Mouse (Mus musculus) small intestine, adult 2 months (tissue): ENCODE measurements around the gene Rpl35. TPM values are rescaled to one million over a fixed set of nuclear protein-coding genes. Genes with fewer than 3 reads are reported as not detected.

ENCODE experiments used
- H3K27ac ChIP-seq: fragments of 200-500 bp; 2 replicates; pipeline ENCODE4 v1.5.1; 2012; ENCODE audit warnings: low read depth, low read length, control low read depth, inconsistent platforms; ENCODE audit not compliant: insufficient read depth
- H3K27me3 ChIP-seq: fragments of 200-500 bp; 2 replicates; pipeline ENCODE4 v1.6.1; 2012; ENCODE audit warnings: mild to moderate bottlenecking, moderate library complexity, low read length, inconsistent platforms; ENCODE audit not compliant: control insufficient read depth, insufficient read depth
- H3K36me3 ChIP-seq: fragments of 200-500 bp; 2 replicates; pipeline ENCODE4 v1.6.1; 2012; ENCODE audit warnings: mild to moderate bottlenecking, low read length, control low read depth, inconsistent platforms; ENCODE audit not compliant: control insufficient read depth, insufficient read depth
- H3K4me1 ChIP-seq: fragments of 200-500 bp; 2 replicates; pipeline ENCODE4 v1.6.1; 2012; ENCODE audit warnings: low read length, inconsistent platforms, mixed read lengths; ENCODE audit not compliant: control insufficient read depth, insufficient read depth, insufficient read length
- H3K4me3 ChIP-seq: fragments of 200-500 bp; 2 replicates; pipeline ENCODE4 v1.5.1; 2012; ENCODE audit warnings: low read depth, mild to moderate bottlenecking, control low read depth, inconsistent platforms, low read length, moderate library complexity
- CTCF ChIP-seq: fragments of 200-500 bp; IDR thresholded peaks from 2 replicates; pipeline ENCODE4 v1.5.1; 2012; ENCODE audit warnings: low read depth, mild to moderate bottlenecking, control low read depth, inconsistent platforms, low read length, moderate library complexity, mixed read lengths; ENCODE audit not compliant: insufficient replicate concordance, insufficient read length; ENCODE audit errors: extremely low read depth
- POLR2A ChIP-seq: fragments of 200-500 bp; IDR thresholded peaks from 2 replicates; pipeline ENCODE4 v1.6.1; 2012; ENCODE audit warnings: low read depth, mild to moderate bottlenecking, control low read depth, inconsistent platforms, low read length, moderate library complexity
- WGBS: fragments of 180-500 bp; shearing (Covaris S2); methylation state at CpG from one replicate; pipeline ENCODE4 v1.1.7; 2018; 5-methylcytosine and 5-hydroxymethylcytosine counted together
- polyA plus RNA-seq: library from polyadenylated mRNA; depleted of rRNA; stranded (reverse); fragments of >200 nt; gene quantifications from 2 replicates; pipeline ENCODE4 v1.2.3, GENCODE M21; 2012; rRNA removed

Gene Rpl35
- polyA plus RNA-seq, 1 experiment = 67.2 TPM

GRCm38 (mm10) chr2:38970057-38970456 is 35.4 kb downstream of the Rpl35 start:
- Histone ChIP-seq H3K36me3 (no peaks in the 10 kb centered on the region), H3K4me1 (peaks cover 3% of the 10 kb centered on the region; the same call in 1 of the 2 replicates), H3K4me3 (no peak overlapping the region), H3K27ac (no peak overlapping the region), H3K27me3 (no peaks in the 10 kb centered on the region)
- TF ChIP-seq POLR2A (no peak), CTCF (no peak)
- WGBS = 27% methylated on average over 5 of the region's 5 CpGs

- no peak overlapping the region for H3K27ac ChIP-seq
- H3K36me3 ChIP-seq = no peaks in the 10 kb centered on the region
- 61% methylated on average over 2 of the region's 2 CpGs for WGBS
- TF ChIP-seq CTCF = no peak
- no peak for TF ChIP-seq POLR2A
- no peaks in the 10 kb centered on the region for H3K27me3 ChIP-seq
- peaks cover 3% of the 10 kb centered on the region; the same call in 1 of the 2 replicates for H3K4me1 ChIP-seq
- H3K4me3 ChIP-seq = no peak overlapping the region
Observed at GRCm38 (mm10) chr2:38969650-38970049, 35.8 kb downstream of the Rpl35 start.

GRCm38 (mm10) chr2:38964198-38964597 is 41.2 kb downstream of the Rpl35 start:
- WGBS = 42% methylated on average over 4 of the region's 4 CpGs
- no peak overlapping the region for H3K4me3 ChIP-seq
- no peaks in the 10 kb centered on the region for H3K4me1 ChIP-seq
- no peaks in the 10 kb centered on the region for H3K27me3 ChIP-seq
- TF ChIP-seq CTCF (no peak), POLR2A (no peak)
- no peak overlapping the region for H3K27ac ChIP-seq
- H3K36me3 ChIP-seq = no peaks in the 10 kb centered on the region

GRCm38 (mm10) chr2:38957671-38958223 is 47.7 kb downstream of the Rpl35 start:
- H3K27ac ChIP-seq = no peak overlapping the region
- H3K36me3 ChIP-seq = no peaks in the 10 kb centered on the region
- no peaks in the 10 kb centered on the region for H3K4me1 ChIP-seq
- WGBS = 84% methylated on average over 5 of the region's 5 CpGs
- no peak overlapping the region for H3K4me3 ChIP-seq
- TF ChIP-seq POLR2A (no peak), CTCF (no peak)
- H3K27me3 ChIP-seq = no peaks in the 10 kb centered on the region

- Histone ChIP-seq H3K36me3 (no peaks in the 10 kb centered on the region), H3K27ac (no peak overlapping the region), H3K4me3 (no peak overlapping the region), H3K27me3 (no peaks in the 10 kb centered on the region), H3K4me1 (no peaks in the 10 kb centered on the region; the same call in 1 of the 2 replicates)
- TF ChIP-seq CTCF (no peak), POLR2A (no peak)
- 73% methylated on average over 2 of the region's 2 CpGs for WGBS
Observed at GRCm38 (mm10) chr2:38956062-38956461, 49.4 kb downstream of the Rpl35 start.

- no peak overlapping the region for H3K4me3 ChIP-seq
- H3K27ac ChIP-seq = no peak overlapping the region
- H3K4me1 ChIP-seq = peaks cover 2% of the 10 kb centered on the region
- WGBS = 82% methylated on average over 5 of the region's 5 CpGs
- H3K36me3 ChIP-seq = no peaks in the 10 kb centered on the region
- TF ChIP-seq POLR2A (no peak), CTCF (no peak)
- no peaks in the 10 kb centered on the region for H3K27me3 ChIP-seq
Observed at GRCm38 (mm10) chr2:38953152-38953883, 52.1 kb downstream of the Rpl35 start.

Other genes starting within 250 kb of the Rpl35 start
- gene Nr6a1, start 77.9 kb downstream of the Rpl35 start, polyA plus RNA-seq = 1.8 and 7.2 TPM in 2 replicates
- gene Olfml2a, start 73.6 kb downstream of the Rpl35 start, polyA plus RNA-seq = 0.62 and 1.5 TPM in 2 replicates
- gene Wdr38, start 8.1 kb downstream of the Rpl35 start, polyA plus RNA-seq = 0.13 TPM in 2 replicates
- 22.8 and 23.5 TPM in 2 replicates for gene Arpc5l, start 276 bp downstream of the Rpl35 start, polyA plus RNA-seq
- gene Golga1, start 59.9 kb upstream of the Rpl35 start, polyA plus RNA-seq = 5.2 and 10.4 TPM in 2 replicates
- 0.03 and 0.24 TPM in 2 replicates for gene Scai, start 185.1 kb upstream of the Rpl35 start, polyA plus RNA-seq
- gene Ppp6c, start 220.8 kb upstream of the Rpl35 start, polyA plus RNA-seq = 4.3 and 8.9 TPM in 2 replicates